Mouse (Mus musculus): ENCODE data around the gene Ssbp1.

Gene Ssbp1

GRCm38 (mm10) chr6:40470916-40471719, at the start of gene Ssbp1:
TSS of gene Ssbp1 (plus strand) at chr6:40471352.
- peak; percentile 97 for DNase-seq

GRCm38 (mm10) chr6:40423013-40423412, 48.1 kb upstream of the Ssbp1 start:
- DNase-seq = no peak

GRCm38 (mm10) chr6:40423774-40424173, 47.4 kb upstream of the Ssbp1 start:
- DNase-seq = peak; percentile 87

GRCm38 (mm10) chr6:40427441-40427840, 43.7 kb upstream of the Ssbp1 start:
- no peak for DNase-seq

GRCm38 (mm10) chr6:40428696-40429095, 42.5 kb upstream of the Ssbp1 start:
- no peak for DNase-seq

- peak; percentile 59 for DNase-seq
These were observed 41.6 kb upstream of the Ssbp1 start for GRCm38 (mm10) chr6:40429521-40429931.

- DNase-seq = peak; percentile 60
These were observed 40.9 kb upstream of the Ssbp1 start for GRCm38 (mm10) chr6:40430251-40430650.

GRCm38 (mm10) chr6:40430878-40431277, 40.3 kb upstream of the Ssbp1 start:
- no peak for DNase-seq

- peak; percentile 48 for DNase-seq
These were observed 39.8 kb upstream of the Ssbp1 start for GRCm38 (mm10) chr6:40431356-40431755.

- no peak for DNase-seq
These were observed 39.3 kb upstream of the Ssbp1 start for GRCm38 (mm10) chr6:40431812-40432211.

GRCm38 (mm10) chr6:40432346-40433275, 38.5 kb upstream of the Ssbp1 start:
- no peak for DNase-seq

GRCm38 (mm10) chr6:40434697-40435096, 36.5 kb upstream of the Ssbp1 start:
- no peak for DNase-seq

GRCm38 (mm10) chr6:40435151-40436046, 35.8 kb upstream of the Ssbp1 start:
- DNase-seq = peak; percentile 37

GRCm38 (mm10) chr6:40436047-40436483, 35.1 kb upstream of the Ssbp1 start, which contains the start of gene E330009J07Rik:
TSS of gene E330009J07Rik (minus strand) at chr6:40436135.
- peak; percentile 87 for DNase-seq

GRCm38 (mm10) chr6:40438936-40439335, 32.2 kb upstream of the Ssbp1 start, which contains the start of gene Wee2:
TSS of gene Wee2 (plus strand) at chr6:40439088.
- no peak for DNase-seq

GRCm38 (mm10) chr6:40439731-40440130, 31.4 kb upstream of the Ssbp1 start:
- DNase-seq = no peak

- no peak for DNase-seq
These were observed 29.9 kb upstream of the Ssbp1 start for GRCm38 (mm10) chr6:40441276-40441675.

- DNase-seq = no peak
These were observed 29.4 kb upstream of the Ssbp1 start for GRCm38 (mm10) chr6:40441755-40442154.

- no peak for DNase-seq
These were observed 27.7 kb upstream of the Ssbp1 start for GRCm38 (mm10) chr6:40443281-40443928.

- no peak for DNase-seq
These were observed 22.5 kb upstream of the Ssbp1 start for GRCm38 (mm10) chr6:40448626-40449025.

- no peak for DNase-seq
These were observed 16.6 kb upstream of the Ssbp1 start for GRCm38 (mm10) chr6:40454436-40455041.

Data from lung, postnatal 36 days (tissue).